Mouse (Mus musculus) liver, adult 2 months (tissue): ENCODE measurements around the gene Calml3.

Source experiments
- CTCF ChIP-seq: fragments of 200-500 bp; IDR thresholded peaks from 2 replicates; pipeline ENCODE4 v1.5.1; 2011; ENCODE audit warnings: low read depth, low read length, control low read depth
- POLR2A ChIP-seq: fragments of 200-500 bp; IDR thresholded peaks from 2 replicates; pipeline ENCODE4 v1.6.1; 2011; ENCODE audit warnings: low read length, control low read depth; ENCODE audit not compliant: insufficient read depth; ENCODE audit errors: extremely low read depth

DNA sequence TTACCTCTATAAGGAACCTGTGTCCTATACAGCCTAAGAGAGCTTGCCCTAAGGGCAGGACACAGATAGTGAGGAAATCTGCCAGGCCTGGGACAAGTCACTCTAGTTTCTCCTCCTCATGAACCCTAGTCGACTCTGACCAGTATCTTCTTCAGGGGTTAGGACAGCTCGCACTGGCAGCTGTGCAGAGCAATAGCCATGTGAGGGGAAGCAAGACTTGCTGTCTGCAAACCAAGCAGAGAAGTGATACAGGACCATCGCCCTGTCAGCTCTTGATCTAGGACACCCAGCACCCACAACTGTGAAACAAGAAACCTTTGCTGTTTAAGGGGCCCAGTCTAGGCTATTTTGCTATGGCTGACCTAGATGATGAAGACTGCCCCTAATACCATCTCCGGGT, 29.1 kb downstream of the Calml3 start:
- TF ChIP-seq POLR2A = no peak
- no peak for TF ChIP-seq CTCF
